Mouse (Mus musculus) adipocyte (in vitro differentiated cells): Measurements from ENCODE around the gene Reln.

Experiments
- DNase-seq: peaks from one replicate; pipeline ENCODE4 v3.0.0-alpha.2; 2016; ENCODE audit warnings: low spot score

The Reln gene

GRCm38 (mm10) chr5:22224515-22224914, 120.0 kb downstream of the Reln start:
- DNase-seq: peak; percentile 8

- DNase-seq: no peak
Measured at GRCm38 (mm10) chr5:22223940-22224339, 120.6 kb downstream of the Reln start.

DNA sequence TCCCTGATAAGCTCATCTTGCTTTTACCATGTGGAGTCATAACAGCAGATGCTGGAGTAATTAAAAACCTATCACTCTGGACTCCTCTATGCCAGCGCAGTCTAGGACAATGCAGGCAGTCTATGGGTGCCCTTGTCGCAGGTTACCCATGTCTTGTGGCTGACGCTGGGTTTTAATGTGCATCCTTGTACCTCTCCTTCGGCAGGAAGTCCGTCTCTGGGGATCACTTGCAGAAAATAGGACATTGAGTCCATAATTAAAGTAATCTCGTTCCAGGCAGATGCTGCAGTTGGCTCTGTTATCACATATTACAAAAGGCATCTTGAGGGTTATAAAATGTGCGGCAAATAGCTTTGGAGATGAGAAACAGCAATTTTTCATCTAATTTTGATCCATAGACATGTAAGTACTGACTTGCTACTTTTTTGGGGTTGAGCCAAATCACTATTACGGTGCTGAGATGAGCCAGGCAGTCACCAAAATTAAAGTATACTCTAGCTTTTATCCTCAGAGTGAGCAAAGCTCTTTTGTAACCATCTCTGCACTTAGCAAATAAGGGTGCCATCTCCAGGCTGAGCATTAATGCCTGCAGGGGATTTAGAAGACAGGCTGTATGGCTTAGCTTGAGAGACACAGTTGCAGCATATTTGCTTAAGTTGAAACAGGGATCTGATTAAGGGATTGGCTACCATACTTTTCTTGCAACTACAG, 136.0 kb downstream of the Reln start:
- no peak for DNase-seq

GRCm38 (mm10) chr5:22197926-22198325, 146.6 kb downstream of the Reln start:
- DNase-seq: no peak

GRCm38 (mm10) chr5:22196891-22197290, 147.6 kb downstream of the Reln start:
- no peak for DNase-seq

- no peak for DNase-seq
Measured at GRCm38 (mm10) chr5:22196476-22196875, 148.0 kb downstream of the Reln start.

DNA sequence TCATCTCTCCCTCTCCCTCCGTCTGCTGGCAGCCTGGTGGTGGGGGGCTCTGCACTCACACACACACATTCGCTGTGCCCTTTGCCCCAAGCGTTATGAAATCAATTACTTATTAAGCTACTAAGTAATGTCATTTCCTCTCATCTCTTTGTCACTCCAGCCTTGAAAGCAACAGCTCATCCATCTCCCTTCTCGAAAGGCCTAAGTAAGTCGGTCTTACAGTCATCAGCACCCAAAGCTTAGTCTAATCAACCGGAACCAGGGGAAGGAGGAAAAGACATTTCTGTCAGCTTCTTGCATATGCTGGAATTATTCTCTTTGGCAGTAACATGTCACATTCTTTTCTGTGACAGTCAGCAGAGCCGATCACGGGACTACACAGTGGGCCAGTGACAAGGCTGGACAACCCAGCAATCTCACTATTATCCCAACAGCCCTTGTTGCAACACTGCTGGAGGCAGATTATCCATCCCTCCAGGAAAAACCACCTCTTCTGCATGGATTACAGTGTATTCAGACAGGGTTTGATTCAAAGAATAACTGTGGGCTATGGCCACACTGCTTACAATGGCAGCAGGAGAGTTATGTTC, 149.1 kb downstream of the Reln start:
- no peak for DNase-seq

GRCm38 (mm10) chr5:22191784-22192183, 152.7 kb downstream of the Reln start:
- DNase-seq: no peak

GRCm38 (mm10) chr5:22190333-22190732, 154.2 kb downstream of the Reln start:
- no peak for DNase-seq

- DNase-seq: no peak
Measured at GRCm38 (mm10) chr5:22187599-22187998, 156.9 kb downstream of the Reln start.

GRCm38 (mm10) chr5:22176480-22176879, 168.0 kb downstream of the Reln start:
- DNase-seq: no peak

DNA sequence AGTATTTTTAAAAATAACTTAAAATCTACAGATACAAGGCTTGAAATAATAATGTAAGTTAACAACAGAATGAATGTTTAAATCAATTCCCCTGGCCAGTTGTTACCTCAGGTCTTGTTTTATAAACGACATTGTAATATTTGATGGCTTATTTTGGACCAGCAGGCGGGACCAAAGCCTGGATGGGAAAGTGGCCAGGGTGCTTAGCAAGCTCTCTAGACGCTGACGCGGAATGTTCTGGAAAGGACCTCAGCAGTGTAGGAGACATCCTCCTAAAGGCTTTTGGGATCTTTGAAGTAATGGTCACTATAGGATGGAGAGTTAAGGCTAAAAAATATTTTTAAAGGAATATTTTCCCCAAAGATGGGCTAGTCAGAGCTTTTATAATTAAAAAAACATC, 173.2 kb downstream of the Reln start:
- no peak for DNase-seq

DNA sequence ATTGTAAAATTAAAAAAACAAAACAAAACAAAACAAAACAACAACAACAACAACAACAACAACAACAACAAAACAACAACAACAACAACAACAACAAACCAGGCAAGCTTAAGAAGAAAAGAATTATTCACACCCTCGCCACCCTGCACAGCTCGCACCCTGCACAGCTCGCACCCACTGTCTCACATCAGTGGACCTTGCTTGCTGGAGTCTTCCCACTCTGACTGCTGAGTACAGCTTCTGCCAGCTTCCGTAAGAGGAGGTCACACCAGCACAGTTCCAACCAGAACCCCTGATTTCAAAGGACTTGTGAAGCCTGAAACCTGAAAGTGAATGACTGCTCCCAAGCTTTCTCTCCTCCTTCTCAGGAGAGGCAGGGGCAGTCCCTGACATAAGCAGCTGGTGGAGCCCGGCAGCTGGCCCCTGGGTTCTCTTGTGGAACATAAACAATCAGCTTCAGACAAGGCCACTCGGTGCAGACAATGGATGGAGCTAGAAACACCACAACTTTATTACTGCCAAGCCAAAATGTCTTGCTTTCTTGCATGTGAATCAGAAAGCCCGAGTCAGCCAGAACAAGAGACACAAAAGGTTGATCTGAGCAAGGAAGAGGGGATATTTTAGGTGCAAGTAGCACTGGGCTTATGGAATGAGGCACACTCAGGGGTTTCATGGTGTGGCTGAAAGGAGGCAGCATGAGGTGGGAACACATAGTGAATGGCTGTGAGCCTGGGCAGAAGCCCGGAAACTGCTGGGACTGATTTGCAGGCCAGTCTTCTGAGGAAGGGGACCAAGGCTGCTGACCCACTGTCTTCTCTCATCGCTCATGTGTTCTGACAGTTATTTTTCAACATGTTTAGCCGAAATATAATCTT, 180.2 kb downstream of the Reln start:
- DNase-seq: no peak

GRCm38 (mm10) chr5:22160935-22161334, 183.6 kb downstream of the Reln start:
- DNase-seq: no peak

DNA sequence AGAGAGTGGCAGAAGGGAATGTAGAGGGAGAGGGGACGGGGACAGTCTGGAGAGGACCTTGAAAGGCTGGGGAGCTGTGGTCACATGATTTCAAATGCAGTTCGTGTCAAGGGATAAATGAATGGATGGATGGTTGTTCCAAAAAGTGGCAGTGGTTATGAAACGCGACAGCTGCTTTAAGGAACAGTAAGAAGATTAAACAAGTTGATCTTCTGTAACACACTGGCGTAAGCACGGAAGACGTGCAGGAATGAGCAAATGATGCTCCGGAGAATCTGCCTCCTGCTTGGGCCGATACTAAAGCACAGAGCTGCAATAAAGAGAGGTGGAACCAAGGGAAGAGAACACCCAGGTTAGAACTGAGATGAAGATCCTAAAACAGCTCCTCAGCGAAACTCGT, 185.7 kb downstream of the Reln start:
- DNase-seq: no peak

GRCm38 (mm10) chr5:22153601-22154000, 190.9 kb downstream of the Reln start:
- no peak for DNase-seq

DNA sequence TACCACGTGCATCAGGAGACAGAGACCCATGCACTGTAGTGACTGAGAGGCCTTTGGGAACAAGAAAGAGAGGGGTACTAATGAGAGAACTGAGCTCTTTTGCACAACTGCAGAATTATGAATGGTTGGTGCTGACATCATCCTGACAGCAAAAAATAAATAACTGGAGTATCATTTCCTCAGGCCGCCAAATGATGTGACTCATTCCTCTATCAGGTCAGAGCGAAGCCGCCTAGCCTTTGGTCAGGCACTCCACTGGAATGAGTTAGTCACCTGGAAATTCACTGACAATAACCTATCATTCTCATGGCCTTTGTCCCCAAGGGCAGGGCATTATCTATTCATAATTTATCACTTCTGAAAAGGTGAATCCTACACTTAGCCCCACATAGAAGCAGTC, 202.7 kb downstream of the Reln start:
- DNase-seq: no peak

- DNase-seq: no peak
Measured at GRCm38 (mm10) chr5:22139015-22139414, 205.5 kb downstream of the Reln start.

DNA sequence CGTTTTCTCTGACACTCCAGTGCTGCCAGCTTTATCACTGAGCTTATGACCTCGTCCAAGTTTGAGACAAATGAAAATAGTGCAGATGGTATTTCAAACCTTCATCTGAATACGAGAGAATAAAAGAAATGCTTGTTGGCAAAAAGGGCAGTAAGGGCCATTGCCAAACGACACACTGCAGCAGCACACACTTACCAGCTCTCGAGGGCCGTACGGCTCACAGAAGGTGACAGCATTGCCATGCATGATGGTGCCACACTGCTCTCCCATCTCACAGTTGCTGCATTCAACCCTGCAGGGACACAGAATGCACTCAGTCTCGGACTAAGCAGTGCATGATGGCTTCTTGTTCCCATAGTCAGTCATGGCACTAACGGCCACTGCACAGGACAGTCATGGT, 210.1 kb downstream of the Reln start:
- no peak for DNase-seq

- DNase-seq: no peak
Measured at GRCm38 (mm10) chr5:22131730-22132522, 212.6 kb downstream of the Reln start.

DNA sequence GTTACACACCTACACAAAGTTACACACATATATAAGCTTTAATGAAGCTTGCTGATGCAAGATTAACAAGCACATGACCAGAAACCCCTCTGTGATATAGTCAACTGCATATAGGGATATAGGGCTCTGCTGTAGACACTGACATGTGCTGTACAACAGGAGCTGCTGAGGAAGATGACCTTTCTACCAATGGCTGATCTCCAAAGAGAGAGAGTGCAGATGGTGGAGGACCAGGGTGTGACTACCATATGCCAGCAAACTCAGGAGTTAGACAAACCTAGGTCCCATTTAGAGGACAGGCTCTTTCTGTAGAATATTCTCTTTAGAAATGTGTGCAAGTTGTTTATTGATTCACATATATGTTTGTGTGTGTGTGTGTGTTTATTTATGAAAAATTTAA, 216.9 kb downstream of the Reln start:
- no peak for DNase-seq

GRCm38 (mm10) chr5:22119296-22119695, 225.2 kb downstream of the Reln start:
- no peak for DNase-seq
